ENCODE assay signal across 13 mouse cellular contexts in the genomic region with DNA sequence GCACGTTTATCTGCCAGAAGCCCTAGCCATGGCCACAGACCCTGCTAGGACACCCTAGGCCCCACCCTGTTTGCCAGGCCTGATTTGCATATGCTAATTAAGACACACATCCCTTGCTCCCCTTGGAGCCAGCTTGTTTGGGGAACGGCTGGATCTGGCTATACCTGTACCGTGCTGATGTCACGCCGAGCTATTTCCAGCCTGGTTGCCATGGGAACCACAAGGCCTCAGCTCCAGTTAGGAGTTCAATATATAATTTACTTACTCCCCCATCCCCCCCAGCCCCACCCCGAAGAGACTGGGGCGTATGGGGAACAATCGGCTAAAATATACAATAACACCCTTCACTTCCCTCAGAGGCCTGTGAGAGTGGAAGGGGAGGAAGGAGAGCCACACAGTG. TPM values are rescaled to one million over a fixed set of nuclear protein-coding genes. Genes with fewer than 3 reads are reported as not detected.
DNase-seq lines count a peak whose midpoint lies in the region; ATAC-seq lines count a peak whose summit lies in the region.
"Had no signal": no experiment of that assay in that cellular context is flagged by ENCODE, and none has a peak within 500 bp of the region (broad histone marks: within the 10 kb centered on the region; RNA-seq: fewer than 3 reads in every experiment).

No protein-coding gene starts in this region.

- H3K36me3 ChIP-seq in limb, embryonic 12.5 days: peaks cover 10% of the 10 kb centered on the region; the same call in 1 of the 2 replicates
- peaks cover 6% of the 10 kb centered on the region for H3K36me3 ChIP-seq in limb, embryonic 10.5 days
- no peaks in the 10 kb centered on the region for H3K36me3 ChIP-seq in hindbrain, embryonic 14.5 days (replicated peaks; ENCODE audit: control insufficient read depth, insufficient read depth)
- H3K36me3 ChIP-seq in midbrain, embryonic 12.5 days: no peaks in the 10 kb centered on the region
- H3K36me3 ChIP-seq: kidney, embryonic 15.5 days had no signal

- ATAC-seq in limb, embryonic 12.5 days (ENCODE audit: insufficient number of reproducible peaks, insufficient read depth, low FRiP score, low TSS enrichment, low read depth): no peak
- ATAC-seq in hindbrain, embryonic 14.5 days (ENCODE audit: low FRiP score): 0 out of 2 replicates have a peak, but pooled peaks have one; percentile 24
- ATAC-seq in midbrain, embryonic 12.5 days (ENCODE audit: low FRiP score, low read depth): no peak

- no peaks in the 10 kb centered on the region for H3K9me3 ChIP-seq in limb, embryonic 12.5 days
- no peaks in the 10 kb centered on the region for H3K9me3 ChIP-seq in limb, embryonic 10.5 days (replicated peaks)
- H3K9me3 ChIP-seq in hindbrain, embryonic 14.5 days (ENCODE audit: control insufficient read depth, low read length): no peaks in the 10 kb centered on the region
- no peaks in the 10 kb centered on the region for H3K9me3 ChIP-seq in midbrain, embryonic 12.5 days
- H3K9me3 ChIP-seq: heart, embryonic 10.5 days; kidney, embryonic 15.5 days had no signal

- no peak overlapping the region for H3K4me3 ChIP-seq in limb, embryonic 12.5 days (replicated peaks)
- H3K4me3 ChIP-seq in limb, embryonic 10.5 days: no peak overlapping the region
- H3K4me3 ChIP-seq in hindbrain, embryonic 14.5 days (replicated peaks; ENCODE audit: low read length): no peak overlapping the region
- H3K4me3 ChIP-seq in midbrain, embryonic 12.5 days: no peak overlapping the region
- H3K4me3 ChIP-seq: heart, embryonic 10.5 days; kidney, embryonic 15.5 days had no signal

- H3K27ac ChIP-seq in limb, embryonic 12.5 days: peak overlapping the region; percentile 18; the same call in 1 of the 2 replicates
- H3K27ac ChIP-seq in limb, embryonic 10.5 days: no peak overlapping the region
- H3K27ac ChIP-seq in hindbrain, embryonic 14.5 days: peak overlapping the region; percentile 67
- H3K27ac ChIP-seq in midbrain, embryonic 12.5 days (replicated peaks): peak overlapping the region; percentile 27; the same call in 1 of the 2 replicates
- H3K27ac ChIP-seq: heart, embryonic 10.5 days; kidney, embryonic 15.5 days; liver, embryonic 14.5 days had no signal

- peaks cover 70% of the 10 kb centered on the region for H3K4me1 ChIP-seq in limb, embryonic 12.5 days (replicated peaks)
- peaks cover 47% of the 10 kb centered on the region for H3K4me1 ChIP-seq in limb, embryonic 10.5 days
- H3K4me1 ChIP-seq in hindbrain, embryonic 14.5 days (replicated peaks; ENCODE audit: control insufficient read depth, insufficient read depth, low read length): peaks cover 61% of the 10 kb centered on the region
- H3K4me1 ChIP-seq in midbrain, embryonic 12.5 days: peaks cover 52% of the 10 kb centered on the region

- peaks cover 35% of the 10 kb centered on the region for H3K27me3 ChIP-seq in limb, embryonic 12.5 days
- peaks cover 70% of the 10 kb centered on the region for H3K27me3 ChIP-seq in limb, embryonic 10.5 days (ENCODE audit: low read depth, poor library complexity, severe bottlenecking)
- no peaks in the 10 kb centered on the region for H3K27me3 ChIP-seq in hindbrain, embryonic 14.5 days (ENCODE audit: control insufficient read depth, insufficient read depth, low read length)
- peaks cover 21% of the 10 kb centered on the region; the same call in 1 of the 2 replicates for H3K27me3 ChIP-seq in midbrain, embryonic 12.5 days

- no peak overlapping the region for H3K9ac ChIP-seq in limb, embryonic 12.5 days (replicated peaks)
- peak overlapping the region; percentile 24; the same call in 1 of the 2 replicates for H3K9ac ChIP-seq in hindbrain, embryonic 14.5 days
- H3K9ac ChIP-seq in midbrain, embryonic 12.5 days (replicated peaks): no peak overlapping the region
- H3K9ac ChIP-seq: kidney, embryonic 15.5 days; liver, embryonic 14.5 days had no signal

- no peak overlapping the region for H3K4me2 ChIP-seq in limb, embryonic 12.5 days
- H3K4me2 ChIP-seq in hindbrain, embryonic 14.5 days (replicated peaks): peak overlapping the region; percentile 5
- H3K4me2 ChIP-seq in midbrain, embryonic 12.5 days (replicated peaks): no peak overlapping the region
- H3K4me2 ChIP-seq: kidney, embryonic 15.5 days had no signal

- WGBS in limb, embryonic 12.5 days: 54% methylated on average over 8 of the region's 8 CpGs
- 75% methylated on average over 8 of the region's 8 CpGs for WGBS in limb, embryonic 10.5 days
- WGBS in hindbrain, embryonic 14.5 days: 34% methylated on average over 8 of the region's 8 CpGs
- WGBS in midbrain, embryonic 12.5 days: 58% methylated on average over 8 of the region's 8 CpGs

- no peak for DNase-seq in limb, embryonic 10.5 days (ENCODE audit: low spot score)
- DNase-seq in hindbrain, embryonic 14.5 days (ENCODE audit: low spot score): peak; percentile 64
- peak; percentile 50 for DNase-seq in right cerebral cortex, postnatal 4 days
- no peak for DNase-seq in adrenal gland, postnatal 4 days (ENCODE audit: low spot score in 2 of 2)
- DNase-seq in urinary bladder, adult 18-20 months (ENCODE audit: low spot score in 2 of 2): no peak
- DNase-seq in thymus, postnatal 36 days: no peak
- DNase-seq: cerebellum, adult 11 months; thymus, postnatal 25 days had no signal

RNA-seq across cellular contexts. Expression of gene Tcf20, which starts 45.9 kb away (rescaled TPM):
- 12.1 and 13.6 TPM in 2 replicates for polyA plus RNA-seq in limb, embryonic 12.5 days (2016; fragmentation: Nextera tagmentation; extraction: Ambion mirVana)
- 8.1 and 8.3 TPM in 2 replicates for polyA plus RNA-seq in limb, embryonic 10.5 days (2016; fragmentation: Nextera tagmentation; extraction: Ambion mirVana)
- 14.0 TPM in 2 replicates for polyA plus RNA-seq in hindbrain, embryonic 14.5 days (2014; fragmentation: Nextera tagmentation; extraction: Ambion mirVana)
- 13.7 TPM in 2 replicates for polyA plus RNA-seq in midbrain, embryonic 12.5 days (2016; fragmentation: Nextera tagmentation; extraction: Ambion mirVana)
- total RNA-seq in adrenal gland, postnatal 4 days (2021): 10 to 100 TPM; 85.4 to 98.1 TPM

Comparison
In these comparisons a context has a peak if more than half of its experiments do, and no peak if none do; other contexts are left out.
1. DNase-seq: peak in hindbrain, embryonic 14.5 days (single experiment) and right cerebral cortex, postnatal 4 days (single experiment); none in limb, embryonic 10.5 days (single experiment), adrenal gland, postnatal 4 days (0 of 2), urinary bladder, adult 18-20 months (0 of 2) and thymus, postnatal 36 days (0 of 2).